Mouse (Mus musculus): ENCODE measurements around the gene Ehd2. TPM values are rescaled to one million over a fixed set of nuclear protein-coding genes. Genes with fewer than 3 reads are reported as not detected.

The Ehd2 gene
- polyA plus RNA-seq, 1 experiment: 104 TPM

DNA sequence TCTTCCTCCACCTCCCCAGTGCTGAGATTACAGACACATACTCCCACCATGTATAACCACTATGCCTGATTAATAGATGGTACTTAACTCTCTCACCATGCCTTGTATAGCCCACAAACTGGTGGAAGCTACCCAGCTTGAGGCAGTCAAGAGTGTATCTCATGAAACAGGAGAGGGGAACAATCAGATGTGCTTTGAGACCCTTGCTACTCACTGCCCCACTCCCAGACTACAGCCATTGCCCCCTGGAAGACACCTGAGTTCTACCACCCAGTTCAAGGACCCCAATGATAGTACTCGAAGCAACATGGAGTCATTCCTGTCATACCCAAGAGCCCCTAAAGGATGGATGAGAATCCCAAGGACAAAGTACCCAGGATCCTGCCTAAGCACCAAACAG lies 60.8 kb downstream of the Ehd2 start:
- TF ChIP-seq MYOD1 (IDR thresholded peaks at IDR 0.05; ENCODE audit: control insufficient read depth in 1 of 3, insufficient read length in 2 of 3, low read depth in 2 of 3) (no peak), MYOG (IDR thresholded peaks at IDR 0.05; ENCODE audit: control insufficient read depth in 1 of 3, insufficient read depth in 1 of 3, insufficient read length in 2 of 3, low read depth in 2 of 3) (no peak), TCF3 (IDR thresholded peaks at IDR 0.05; ENCODE audit: insufficient read length, low read depth) (no peak)
- H3K4me3 ChIP-seq: no peak overlapping the region
- peaks cover 31% of the 10 kb centered on the region for H3K27me3 ChIP-seq (ENCODE audit: control insufficient read depth, insufficient read depth, insufficient read length)
- no peaks in the 10 kb centered on the region for H3K79me2 ChIP-seq (ENCODE audit: control insufficient read depth, insufficient read depth)
- no peak overlapping the region for H3ac ChIP-seq (ENCODE audit: control insufficient read depth, insufficient read length)
- H3K4me2 ChIP-seq (ENCODE audit: low read depth): no peak overlapping the region
- H3K36me3 ChIP-seq (ENCODE audit: control insufficient read depth, insufficient read depth): no peaks in the 10 kb centered on the region

DNA sequence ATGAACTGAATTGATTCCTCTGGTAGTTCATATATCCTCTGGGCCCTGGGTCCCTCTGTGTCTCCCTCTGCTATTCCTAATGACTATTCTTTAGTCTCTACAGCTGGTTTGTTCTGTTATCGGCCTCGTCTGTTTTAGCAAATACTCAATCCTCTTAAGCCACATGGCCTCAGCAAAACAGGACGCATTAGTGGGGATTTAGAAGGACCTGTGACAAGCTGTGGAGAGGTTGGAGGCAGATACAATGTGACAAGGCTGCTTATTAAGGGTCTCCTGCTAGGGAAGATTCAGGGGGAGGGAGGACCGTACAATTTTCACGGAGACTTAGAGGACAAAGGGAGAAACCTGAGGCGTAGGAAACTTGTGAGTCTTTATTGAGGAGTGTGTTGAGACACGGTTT lies 61.5 kb downstream of the Ehd2 start:
- no peak for TF ChIP-seq POLR2A (IDR thresholded peaks at IDR 0.05; ENCODE audit: insufficient read length, low read depth)
- TF ChIP-seq SRF (IDR thresholded peaks at IDR 0.05; ENCODE audit: control insufficient read depth, insufficient read length, low read depth): no peak
- H3ac ChIP-seq (ENCODE audit: control insufficient read depth, insufficient read length): no peak overlapping the region
- H3K79me2 ChIP-seq (ENCODE audit: control insufficient read depth, insufficient read depth): no peaks in the 10 kb centered on the region
- no peak overlapping the region for H3K4me3 ChIP-seq
- H3K4me2 ChIP-seq (ENCODE audit: low read depth): no peak overlapping the region
- no peaks in the 10 kb centered on the region for H3K36me3 ChIP-seq (ENCODE audit: control insufficient read depth, insufficient read depth)
- peaks cover 31% of the 10 kb centered on the region for H3K27me3 ChIP-seq (ENCODE audit: control insufficient read depth, insufficient read depth, insufficient read length)

DNA sequence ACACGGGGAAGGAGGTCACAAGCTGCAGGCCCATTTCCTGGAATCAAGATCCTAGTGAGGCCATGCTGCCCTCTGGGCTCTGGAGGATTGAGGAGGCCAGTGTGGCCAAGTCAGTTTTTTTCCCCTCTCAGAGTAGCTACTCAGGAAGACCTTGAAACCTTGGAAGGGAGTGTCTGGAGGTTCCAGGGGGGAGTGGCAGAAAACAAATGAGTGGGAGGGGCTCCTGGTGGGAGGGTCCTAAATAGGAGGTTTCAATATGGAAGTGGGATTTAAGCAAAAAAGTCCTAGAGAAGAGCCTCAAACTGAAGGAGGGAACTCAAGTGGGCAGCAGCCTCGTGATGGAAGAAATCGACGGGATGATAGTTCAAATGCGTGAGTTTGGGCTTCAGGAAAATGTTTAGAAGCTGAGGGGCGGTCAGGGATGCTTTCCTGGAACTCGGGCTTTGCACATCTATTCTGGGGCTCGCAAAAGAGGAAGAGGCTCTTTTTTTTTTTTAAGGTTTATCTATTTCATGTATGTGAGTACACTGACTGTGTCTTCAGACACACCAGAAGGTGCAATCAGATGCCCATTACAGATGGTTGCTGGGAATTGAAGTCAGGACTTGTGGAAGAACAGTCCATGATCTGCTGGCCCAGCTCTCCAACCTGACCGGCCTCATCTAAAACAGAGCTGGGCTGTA lies 65.9 kb downstream of the Ehd2 start:
- no peak overlapping the region for H3K4me3 ChIP-seq
- no peak for TF ChIP-seq MAX (IDR thresholded peaks at IDR 0.05; ENCODE audit: low read depth)
- TF ChIP-seq USF1 (IDR thresholded peaks at IDR 0.05; ENCODE audit: low read depth): no peak
- TF ChIP-seq TCF3 (IDR thresholded peaks at IDR 0.05; ENCODE audit: insufficient read length, low read depth): no peak
- no peak for TF ChIP-seq E2F4 (IDR thresholded peaks at IDR 0.05; ENCODE audit: insufficient read depth)
- no peak for TF ChIP-seq POLR2A (IDR thresholded peaks at IDR 0.05; ENCODE audit: insufficient read length, low read depth)
- no peak for TF ChIP-seq MYOG (IDR thresholded peaks at IDR 0.05; ENCODE audit: control insufficient read depth in 1 of 3, insufficient read depth in 1 of 3, insufficient read length in 2 of 3, low read depth in 2 of 3)
- TF ChIP-seq POLR2AphosphoS2 (IDR thresholded peaks at IDR 0.05; ENCODE audit: insufficient read length, low read depth): no peak
- TF ChIP-seq MYOD1 (IDR thresholded peaks at IDR 0.05; ENCODE audit: control insufficient read depth in 1 of 3, insufficient read length in 2 of 3, low read depth in 2 of 3): no peak
- TF ChIP-seq TCF12 (IDR thresholded peaks at IDR 0.05; ENCODE audit: insufficient read depth, poor library complexity, severe bottlenecking): no peak
- no peak for TF ChIP-seq CEBPB (IDR thresholded peaks at IDR 0.05; ENCODE audit: insufficient read depth, poor library complexity, severe bottlenecking)
- no peak for TF ChIP-seq SRF (IDR thresholded peaks at IDR 0.05; ENCODE audit: control insufficient read depth, insufficient read length, low read depth)
- TF ChIP-seq REST (IDR thresholded peaks at IDR 0.05; ENCODE audit: insufficient read depth, insufficient read length): no peak
- no peaks in the 10 kb centered on the region for H3K79me2 ChIP-seq (ENCODE audit: control insufficient read depth, insufficient read depth)
- H3K36me3 ChIP-seq (ENCODE audit: control insufficient read depth, insufficient read depth): no peaks in the 10 kb centered on the region
- H3ac ChIP-seq (ENCODE audit: control insufficient read depth, insufficient read length): no peak overlapping the region
- peaks cover 13% of the 10 kb centered on the region for H3K27me3 ChIP-seq (ENCODE audit: control insufficient read depth, insufficient read depth, insufficient read length)
- no peak overlapping the region for H3K4me2 ChIP-seq (ENCODE audit: low read depth)

Other genes with a start within 250 kb of the Ehd2 start
- gene Obox5, start 217.4 kb downstream of the Ehd2 start, polyA plus RNA-seq (2012; fragmentation: generic; extraction: Trizol): not detected
- gene Obox6, start 127.9 kb downstream of the Ehd2 start, polyA plus RNA-seq (2012; fragmentation: generic; extraction: Trizol): not detected
- not detected for gene Crx, start 87.6 kb downstream of the Ehd2 start, polyA plus RNA-seq (2012; fragmentation: generic; extraction: Trizol)
- gene Crxos, start 85.0 kb downstream of the Ehd2 start, polyA plus RNA-seq (2012; fragmentation: generic; extraction: Trizol): not detected
- gene Selenow, start 45.2 kb downstream of the Ehd2 start, polyA plus RNA-seq (2012; fragmentation: generic; extraction: Trizol): 507 TPM
- 270 TPM for gene Nop53, start 21.5 kb downstream of the Ehd2 start, polyA plus RNA-seq (2012; fragmentation: generic; extraction: Trizol)
- gene Bicra, start 80.4 kb upstream of the Ehd2 start, polyA plus RNA-seq (2012; fragmentation: generic; extraction: Trizol): 6.6 TPM
- not detected for gene Zfp541, start 94.2 kb upstream of the Ehd2 start, polyA plus RNA-seq (2012; fragmentation: generic; extraction: Trizol)
- gene Napa, start 130.9 kb upstream of the Ehd2 start, polyA plus RNA-seq (2012; fragmentation: generic; extraction: Trizol): 193 TPM
- 16.4 TPM for gene Kptn, start 152.3 kb upstream of the Ehd2 start, polyA plus RNA-seq (2012; fragmentation: generic; extraction: Trizol)
- gene Slc8a2, start 162.3 kb upstream of the Ehd2 start, polyA plus RNA-seq (2012; fragmentation: generic; extraction: Trizol): 0.02 TPM
- gene Meis3, start 207.5 kb upstream of the Ehd2 start, polyA plus RNA-seq (2012; fragmentation: generic; extraction: Trizol): 2.2 TPM